Mouse (Mus musculus) heart, embryonic 13.5 days (tissue): ENCODE data around the gene Kat5. TPM values are rescaled to one million over a fixed set of nuclear protein-coding genes. Genes with fewer than 3 reads are reported as not detected.
A peak's percentile ranks its signal among the peaks of the same experiment; 100 is the strongest.

Experiments used
- ATAC-seq: fragments of 200-750 bp; cut with Nextera tagmentation; 2 replicates; pipeline ENCODE4 v1.8.0; 2017; ENCODE audit warnings: moderate TSS enrichment; ENCODE audit not compliant: insufficient number of reproducible peaks, low FRiP score, low TSS enrichment; ENCODE audit errors: extremely low read depth
- H3K27ac ChIP-seq: fragments of 300-500 bp; sonication (generic); replicated peaks from 2 replicates; pipeline ENCODE4 v1.5.1; 2015; ENCODE audit warnings: moderate library complexity, mild to moderate bottlenecking, inconsistent platforms
- H3K27me3 ChIP-seq: fragments of 300-500 bp; sonication (generic); replicated peaks from 2 replicates; pipeline ENCODE4 v1.6.1; 2015; ENCODE audit warnings: mild to moderate bottlenecking, inconsistent platforms
- H3K36me3 ChIP-seq: fragments of 300-500 bp; sonication (generic); 2 replicates; pipeline ENCODE4 v1.6.1; 2015; ENCODE audit warnings: mild to moderate bottlenecking, inconsistent platforms
- H3K4me1 ChIP-seq: fragments of 300-500 bp; sonication (generic); 2 replicates; pipeline ENCODE4 v1.6.1; 2015; ENCODE audit warnings: inconsistent platforms
- H3K4me2 ChIP-seq: fragments of 300-500 bp; sonication (generic); 2 replicates; pipeline ENCODE4 v1.6.1; 2015; ENCODE audit warnings: inconsistent platforms, mild to moderate bottlenecking, moderate library complexity
- H3K4me3 ChIP-seq: fragments of 300-500 bp; sonication (generic); 2 replicates; pipeline ENCODE4 v1.5.1; 2015; ENCODE audit warnings: moderate library complexity, mild to moderate bottlenecking, inconsistent platforms
- H3K9ac ChIP-seq: fragments of 300-500 bp; sonication (generic); 2 replicates; pipeline ENCODE4 v1.6.1; 2015; ENCODE audit warnings: inconsistent platforms, mild to moderate bottlenecking, moderate library complexity
- H3K9me3 ChIP-seq: fragments of 300-500 bp; sonication (generic); 2 replicates; pipeline ENCODE4 v1.6.1; 2016; ENCODE audit warnings: inconsistent platforms
- WGBS: fragments of 180-500 bp; shearing (Covaris S2); methylation state at CpG from one replicate; pipeline ENCODE4 v1.1.7; 2015; ENCODE audit warnings: mixed read lengths; 5-methylcytosine and 5-hydroxymethylcytosine counted together
- polyA plus RNA-seq: library from polyadenylated mRNA; unstranded; fragments of >200 nt; fragmentation: Nextera tagmentation; extraction: Ambion mirVana; gene quantifications from 2 replicates; pipeline ENCODE4 v1.2.1, GENCODE M21; 2015

Kat5 gene
- polyA plus RNA-seq, 1 experiment from 2014 or later: 31.0 TPM

DNA sequence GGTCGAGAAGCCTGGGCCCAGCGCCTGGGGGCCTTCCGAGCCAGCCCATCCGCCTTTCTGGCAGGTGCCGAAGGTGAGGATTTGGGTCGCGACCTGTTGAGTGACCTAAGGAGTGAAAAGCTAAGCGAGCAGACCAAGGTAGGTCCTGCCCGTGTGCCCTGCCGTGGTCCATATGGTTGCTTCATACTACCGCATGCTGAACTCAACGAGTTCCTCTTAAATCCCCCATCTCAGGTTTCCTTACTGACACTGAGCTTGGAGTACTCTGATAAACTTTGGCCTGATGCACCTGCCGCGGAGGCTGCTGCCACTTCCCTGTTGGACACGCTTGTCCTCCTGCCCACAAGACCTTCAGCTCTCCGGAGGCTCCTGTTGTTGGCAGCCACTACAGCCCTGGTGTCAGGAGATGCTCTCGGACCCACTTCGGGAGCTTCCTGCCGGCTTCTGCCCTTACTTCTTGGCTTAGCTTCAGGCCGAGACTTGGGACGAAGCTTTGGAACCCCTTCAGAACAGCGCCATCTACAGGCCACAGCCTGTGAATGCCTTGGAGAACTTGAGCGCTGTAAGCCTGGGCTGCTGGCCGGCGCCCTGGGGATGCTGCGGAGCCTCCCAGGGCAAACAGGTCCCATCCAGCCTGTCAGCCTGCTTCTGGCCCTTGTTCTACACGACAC is 41.4 kb downstream of the Kat5 start:
- peaks cover 21% of the 10 kb centered on the region for H3K4me1 ChIP-seq
- peak overlapping the region; percentile 67 for H3K4me3 ChIP-seq
- H3K9me3 ChIP-seq: no peaks in the 10 kb centered on the region
- WGBS: 8% methylated on average over 27 of the region's 27 CpGs
- peak overlapping the region; percentile 98 for H3K4me2 ChIP-seq
- no peak for ATAC-seq
- peaks cover 45% of the 10 kb centered on the region for H3K27me3 ChIP-seq
- H3K9ac ChIP-seq: peak overlapping the region; percentile 83
- peak overlapping the region; percentile 89; the same call in 1 of the 2 replicates for H3K27ac ChIP-seq
- H3K36me3 ChIP-seq: peaks cover 26% of the 10 kb centered on the region

DNA sequence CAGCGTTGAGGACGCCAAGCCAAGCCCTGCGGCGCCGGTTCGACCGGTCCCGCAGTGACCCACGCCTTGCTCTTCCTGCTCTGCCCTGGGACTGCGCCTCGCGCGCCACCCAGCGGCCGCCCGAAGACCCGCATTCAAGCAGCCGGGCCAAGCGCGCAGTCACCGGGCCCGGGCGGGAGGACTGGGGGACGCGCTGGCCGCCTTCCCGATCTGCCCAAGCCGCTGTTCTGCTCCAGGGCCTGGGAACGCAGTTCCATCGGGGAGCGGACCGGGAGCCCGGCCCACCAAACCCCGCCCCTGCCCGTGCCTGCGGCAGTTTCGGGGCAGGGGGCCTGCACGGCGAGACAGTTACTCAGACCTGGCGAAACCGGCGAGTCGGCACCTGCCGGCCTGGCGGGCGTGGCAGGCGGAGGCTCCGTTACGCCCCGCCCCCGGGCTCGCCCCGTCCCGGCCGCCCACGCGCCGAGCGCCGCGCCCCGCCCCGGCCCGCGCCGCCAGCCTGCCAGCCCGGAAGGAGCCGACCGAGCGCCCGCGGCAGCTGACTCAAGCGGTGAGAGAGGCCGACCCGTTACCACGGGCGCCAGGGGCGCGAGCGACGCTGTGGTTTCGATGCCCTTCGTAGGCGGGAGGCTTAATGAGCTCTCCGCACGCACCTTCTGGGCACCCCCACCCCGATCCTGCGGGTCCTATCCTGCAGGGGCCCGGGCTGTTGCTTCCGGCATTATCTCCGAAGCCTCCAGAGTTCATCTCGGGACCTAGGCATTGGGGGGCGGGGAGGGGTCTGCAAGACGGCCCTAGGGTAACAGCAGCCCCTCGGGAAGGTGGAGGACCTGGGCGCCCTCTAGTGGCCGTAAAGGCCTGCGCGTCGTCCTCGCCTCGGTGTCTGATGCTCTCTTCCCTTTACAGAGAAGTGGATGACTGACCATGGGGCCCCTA is 42.2 kb downstream of the Kat5 start, which contains the start of gene Ap5b1:
TSS of gene Ap5b1 (plus strand) at position 492 of the 936 bp plus-strand sequence.
- Histone ChIP-seq H3K4me2 (peak within 1 kb of the TSS; percentile 98), H3K27ac (peak within 1 kb of the TSS; percentile 89), H3K9ac (peak within 1 kb of the TSS; percentile 83), H3K4me3 (peak within 1 kb of the TSS; percentile 67), H3K27me3 (peaks cover 53% of the 10 kb centered on the region), H3K4me1 (peaks cover 21% of the 10 kb centered on the region), H3K36me3 (peaks cover 26% of the 10 kb centered on the region), H3K9me3 (no peaks in the 10 kb centered on the region)
- WGBS: under 1% methylated on average over 98 of the region's 102 CpGs
- peak; percentile 86 for ATAC-seq

DNA sequence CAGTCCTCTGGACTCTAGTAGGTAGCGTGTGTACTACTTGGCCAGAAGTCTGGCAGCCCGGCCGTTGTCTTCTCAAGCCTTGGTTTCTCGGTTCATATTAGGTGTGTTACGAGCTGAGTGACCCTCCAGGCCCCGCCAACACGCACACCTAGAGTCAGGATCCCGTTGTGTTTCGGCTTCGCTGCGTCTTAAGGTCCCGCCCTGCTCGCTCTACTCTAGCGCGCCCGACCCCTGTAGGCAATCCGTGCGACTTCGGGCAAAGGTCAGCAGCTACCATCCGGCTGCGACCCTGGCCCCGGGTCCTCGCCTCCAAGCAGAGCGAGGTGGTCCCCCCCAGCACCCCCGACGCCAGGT is 42.9 kb downstream of the Kat5 start:
- peaks cover 59% of the 10 kb centered on the region for H3K27me3 ChIP-seq
- H3K36me3 ChIP-seq: peaks cover 25% of the 10 kb centered on the region
- H3K27ac ChIP-seq: peak overlapping the region; percentile 89
- H3K9me3 ChIP-seq: no peaks in the 10 kb centered on the region
- peak; percentile 6; the same call in 1 of the 2 replicates for ATAC-seq
- peak overlapping the region; percentile 98 for H3K4me2 ChIP-seq
- peak overlapping the region; percentile 67 for H3K4me3 ChIP-seq
- peak overlapping the region; percentile 83 for H3K9ac ChIP-seq
- WGBS: 3% methylated on average over 26 of the region's 26 CpGs
- H3K4me1 ChIP-seq: peaks cover 21% of the 10 kb centered on the region

DNA sequence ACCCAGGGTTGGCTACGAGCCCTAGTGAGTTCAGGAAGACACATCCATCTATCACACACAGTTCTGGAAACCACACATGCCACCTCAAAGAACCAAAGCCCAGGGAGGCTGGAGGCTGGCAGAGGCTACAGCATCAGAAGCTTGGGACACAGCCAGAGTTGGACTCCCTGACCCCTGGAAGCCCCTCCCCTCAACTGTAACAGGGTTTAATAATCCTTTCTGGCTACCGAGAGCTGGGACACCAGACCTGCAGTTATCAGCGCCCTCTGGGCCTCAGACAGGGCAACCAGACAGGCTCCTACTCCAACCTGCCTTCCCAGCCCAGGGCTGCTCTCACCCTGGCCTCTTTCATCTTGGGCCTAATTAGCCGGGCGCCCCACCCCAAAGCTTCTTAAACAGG is 43.7 kb downstream of the Kat5 start:
- no peak for ATAC-seq
- 63% methylated on average over 5 of the region's 5 CpGs for WGBS
- peak overlapping the region; percentile 98; the same call in 1 of the 2 replicates for H3K4me2 ChIP-seq

DNA sequence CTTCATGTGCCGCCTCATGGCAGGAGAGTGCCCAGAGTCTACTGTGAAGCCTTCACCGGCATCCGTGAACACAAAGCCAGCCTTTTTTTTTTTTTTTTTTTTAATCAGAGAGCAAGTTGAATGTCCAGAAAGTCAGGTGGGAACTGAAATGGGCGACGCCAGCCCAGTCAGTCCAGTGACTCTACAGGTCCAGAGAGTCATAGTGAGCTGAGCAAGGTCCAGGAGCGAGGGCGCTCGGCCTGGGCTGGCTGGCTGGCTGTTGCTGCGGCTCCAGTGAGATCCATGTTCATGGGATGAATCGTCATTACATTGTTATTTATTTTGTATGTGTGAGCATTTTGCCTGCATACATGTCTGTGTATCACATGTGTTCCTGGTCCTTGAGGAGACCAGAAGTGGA is 47.3 kb downstream of the Kat5 start:
- no peaks in the 10 kb centered on the region for H3K36me3 ChIP-seq
- H3K27me3 ChIP-seq: peaks cover 90% of the 10 kb centered on the region
- peaks cover 31% of the 10 kb centered on the region for H3K4me1 ChIP-seq
- no peak overlapping the region for H3K4me2 ChIP-seq
- no peak overlapping the region for H3K9ac ChIP-seq
- no peaks in the 10 kb centered on the region for H3K9me3 ChIP-seq
- H3K27ac ChIP-seq: no peak overlapping the region
- H3K4me3 ChIP-seq: no peak overlapping the region
- ATAC-seq: no peak
- WGBS: 83% methylated on average over 10 of the region's 10 CpGs

More for the DNA sequence above, 43.7 kb downstream of the Kat5 start:
- Histone ChIP-seq H3K9me3 (no peaks in the 10 kb centered on the region), H3K4me3 (0 out of 2 replicates have a peak overlapping the region, but pooled peaks have one; percentile 67), H3K4me1 (peaks cover 22% of the 10 kb centered on the region), H3K27ac (no peak overlapping the region), H3K36me3 (peaks cover 19% of the 10 kb centered on the region), H3K9ac (peak overlapping the region; percentile 83; the same call in 1 of the 2 replicates), H3K27me3 (peaks cover 67% of the 10 kb centered on the region)

DNA sequence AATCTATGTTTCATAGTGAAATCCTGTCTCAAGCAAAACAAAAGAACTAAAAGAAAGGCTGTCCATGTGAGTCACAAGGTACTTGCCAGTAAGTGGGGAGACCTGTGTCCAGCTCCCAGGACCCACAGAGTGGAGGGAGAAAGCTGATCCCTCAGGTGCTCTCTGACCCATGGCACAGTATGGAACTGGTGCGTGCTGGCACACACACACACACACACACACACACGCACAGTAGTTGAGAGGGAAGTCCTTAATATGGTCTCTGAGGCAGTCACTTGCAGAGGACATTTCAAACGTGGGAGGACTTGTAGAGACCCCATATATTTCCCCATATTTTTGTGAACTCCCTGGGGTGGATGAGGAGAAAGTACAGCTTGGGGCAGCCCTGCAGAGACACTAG is 48.2 kb downstream of the Kat5 start:
- Histone ChIP-seq H3K4me2 (no peak overlapping the region), H3K4me3 (no peak overlapping the region), H3K36me3 (no peaks in the 10 kb centered on the region), H3K27me3 (peaks cover 99% of the 10 kb centered on the region), H3K9me3 (no peaks in the 10 kb centered on the region), H3K4me1 (peaks cover 27% of the 10 kb centered on the region), H3K27ac (no peak overlapping the region), H3K9ac (no peak overlapping the region)
- 32% methylated on average over 3 of the region's 3 CpGs for WGBS
- ATAC-seq: no peak

DNA sequence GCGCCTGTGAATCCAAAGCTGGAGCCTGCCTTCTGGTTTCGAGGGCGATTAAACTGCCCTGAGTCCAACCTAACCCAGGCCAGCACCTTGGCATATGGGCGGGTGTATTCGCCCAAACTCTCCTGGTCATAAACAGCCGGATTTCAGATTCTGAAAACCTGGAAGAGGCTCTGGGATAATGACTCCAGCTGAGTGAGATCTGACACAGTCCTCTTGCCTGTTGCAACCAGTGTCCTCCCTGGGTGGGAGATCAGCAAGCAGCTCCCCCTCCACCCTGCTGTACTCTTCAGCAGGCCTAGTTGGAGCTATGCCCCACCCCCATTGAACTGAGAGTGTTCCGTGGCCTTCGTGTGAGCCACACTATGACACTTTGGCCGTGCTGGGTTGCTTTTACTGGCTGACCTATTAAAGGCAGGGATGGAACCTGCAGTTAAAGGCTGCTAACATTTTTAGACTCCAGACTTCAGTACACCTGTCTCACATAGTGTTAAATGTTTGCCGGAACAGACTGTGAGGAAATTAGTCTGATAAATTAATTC is 48.7 kb downstream of the Kat5 start:
- Histone ChIP-seq H3K9me3 (no peaks in the 10 kb centered on the region), H3K4me2 (peak overlapping the region; percentile 77), H3K9ac (peak overlapping the region; percentile 71), H3K4me3 (peak overlapping the region; percentile 53), H3K27ac (no peak overlapping the region), H3K4me1 (peaks cover 22% of the 10 kb centered on the region), H3K27me3 (peaks cover 100% of the 10 kb centered on the region), H3K36me3 (no peaks in the 10 kb centered on the region)
- ATAC-seq: no peak
- 18% methylated on average over 10 of the region's 10 CpGs for WGBS

DNA sequence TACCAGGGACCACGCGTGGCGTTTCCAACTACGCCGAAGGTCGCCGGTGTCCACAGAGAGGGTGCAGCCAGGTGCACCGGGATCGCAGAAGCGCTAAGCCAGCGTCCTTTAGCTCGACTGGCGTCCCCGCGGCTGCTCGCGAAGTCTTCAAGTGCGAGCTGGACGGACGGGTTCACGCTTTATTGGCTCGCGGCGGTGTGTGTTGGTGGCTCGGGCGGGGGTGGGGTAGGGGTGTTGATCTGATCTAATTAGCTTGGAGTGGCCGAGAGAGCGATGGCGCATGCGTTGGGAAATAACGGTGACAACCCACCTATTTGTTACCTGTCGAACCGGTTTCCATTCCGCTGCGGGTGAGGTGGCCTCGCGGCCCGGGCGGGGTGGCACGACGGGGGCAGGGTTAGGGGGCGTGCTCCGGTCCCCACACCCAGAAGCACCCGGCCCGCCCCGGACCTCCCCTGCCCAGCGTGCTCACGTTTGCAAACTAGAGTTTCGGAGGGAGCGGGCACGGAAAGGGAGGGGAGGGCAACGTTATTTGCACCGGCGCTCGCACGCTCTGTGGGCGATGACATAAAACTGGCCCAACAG is 49.5 kb downstream of the Kat5 start, which contains the start of gene Ovol1:
TSS of gene Ovol1 (minus strand) at position 190 of the 585 bp plus-strand sequence.
- Histone ChIP-seq H3K4me1 (peaks cover 20% of the 10 kb centered on the region), H3K4me2 (peak within 1 kb of the TSS; percentile 77), H3K9ac (peak within 1 kb of the TSS; percentile 71), H3K27ac (no peak within 1 kb of the TSS), H3K4me3 (peak within 1 kb of the TSS; percentile 53), H3K36me3 (no peaks in the 10 kb centered on the region), H3K27me3 (peaks cover 100% of the 10 kb centered on the region), H3K9me3 (no peaks in the 10 kb centered on the region)
- no peak for ATAC-seq
- WGBS: under 1% methylated on average over 57 of the region's 57 CpGs

DNA sequence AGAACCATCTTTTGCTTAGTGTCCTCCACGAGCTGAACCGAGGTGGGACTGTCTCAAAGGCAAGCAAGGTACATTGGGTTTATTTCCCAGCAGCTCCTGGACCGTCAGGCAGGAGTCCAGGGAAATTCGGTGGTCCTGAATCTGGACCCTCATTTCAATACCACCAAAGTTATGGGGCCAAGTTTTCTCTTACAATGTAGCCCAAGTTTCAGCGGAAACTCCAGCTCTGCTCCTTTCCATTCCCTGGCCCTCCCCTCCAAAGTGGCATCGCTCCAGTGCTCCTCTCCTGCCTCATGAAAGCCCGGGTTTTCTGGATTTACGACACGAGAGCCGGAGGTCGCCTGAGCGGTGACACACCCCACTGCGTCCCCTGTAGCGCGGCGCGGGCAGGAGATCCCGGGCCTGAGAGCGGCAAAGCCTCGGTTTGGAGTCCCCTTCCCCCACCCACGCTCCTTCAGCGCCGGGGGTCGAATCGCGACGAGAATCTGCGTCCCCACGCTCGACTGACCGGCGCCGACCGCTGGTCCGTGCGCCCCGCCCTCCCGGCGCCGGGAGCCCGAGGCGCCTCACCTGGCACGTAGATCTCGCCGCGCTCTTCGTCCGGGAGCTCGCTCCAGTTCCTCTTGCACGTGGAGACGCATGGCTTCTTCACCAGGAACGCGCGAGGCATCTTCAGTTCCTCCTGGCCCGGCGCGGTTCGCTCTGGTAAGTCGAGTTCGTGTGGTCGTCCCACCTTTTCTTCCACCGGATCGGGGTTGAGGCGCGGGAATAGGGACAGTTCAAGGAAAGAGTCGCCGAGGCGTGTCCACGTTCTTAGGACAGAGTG is 50.2 kb downstream of the Kat5 start:
- Histone ChIP-seq H3K36me3 (no peaks in the 10 kb centered on the region), H3K27ac (no peak overlapping the region), H3K27me3 (peaks cover 100% of the 10 kb centered on the region), H3K4me2 (peak overlapping the region; percentile 77), H3K9ac (peak overlapping the region; percentile 71), H3K9me3 (no peaks in the 10 kb centered on the region), H3K4me3 (peak overlapping the region; percentile 53), H3K4me1 (peaks cover 20% of the 10 kb centered on the region)
- ATAC-seq: no peak
- 1% methylated on average over 69 of the region's 69 CpGs for WGBS

DNA sequence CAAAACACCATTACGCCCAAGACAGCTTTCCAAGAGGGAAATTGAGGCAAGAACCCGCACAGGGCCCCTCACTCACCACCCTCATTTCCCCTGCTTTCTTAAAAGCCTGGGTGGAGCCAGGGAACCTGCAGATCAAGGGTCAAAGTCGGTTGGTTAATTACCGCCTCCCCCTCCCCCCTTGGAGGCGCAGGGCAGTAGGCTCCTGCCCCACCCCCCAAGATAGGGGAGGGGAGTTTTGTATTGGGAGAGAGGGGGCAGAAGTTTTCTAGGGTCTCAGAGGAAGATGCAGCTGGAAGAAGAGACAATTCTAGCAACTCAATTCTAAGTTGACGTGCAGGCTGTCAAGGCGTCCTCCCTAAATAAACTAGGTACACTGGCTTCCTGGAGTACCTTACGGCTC is 50.8 kb downstream of the Kat5 start:
- Histone ChIP-seq H3K4me1 (peaks cover 20% of the 10 kb centered on the region), H3K4me3 (peak overlapping the region; percentile 53), H3K36me3 (no peaks in the 10 kb centered on the region), H3K9me3 (no peaks in the 10 kb centered on the region), H3K27ac (no peak overlapping the region), H3K27me3 (peaks cover 100% of the 10 kb centered on the region), H3K4me2 (peak overlapping the region; percentile 77), H3K9ac (no peak overlapping the region)
- no peak for ATAC-seq
- 21% methylated on average over 8 of the region's 8 CpGs for WGBS
